Mouse (Mus musculus) CH12.LX (cell line): ENCODE results near the gene Fam102b. TPM values are rescaled to one million over a fixed set of nuclear protein-coding genes. Genes with fewer than 3 reads are reported as not detected.

Source experiments
- DNase-seq: peaks from one replicate; pipeline ENCODE4 v3.0.0-alpha.2; 2013; ENCODE audit errors: extremely low read depth
- H3K27ac ChIP-seq: 2 replicates; pipeline ENCODE4 v1.5.1; 2012; ENCODE audit warnings: low read depth, mild to moderate bottlenecking, control low read depth, moderate library complexity; ENCODE audit not compliant: insufficient read depth
- H3K27me3 ChIP-seq: replicated peaks from 2 replicates; pipeline ENCODE3; 2012; ENCODE audit warnings: inconsistent platforms
- H3K36me3 ChIP-seq, 2 experiments: replicated peaks in 1 of 2; 2 replicates each; pipeline versions ENCODE3 to v1.6.1; 2012; ENCODE audit warnings: inconsistent platforms in 1 of 2, low read length in 1 of 2, mild to moderate bottlenecking in 1 of 2, mixed read lengths in 1 of 2, moderate library complexity in 1 of 2; ENCODE audit not compliant: control insufficient read depth in 1 of 2, insufficient read depth in 1 of 2
- H3K4me1 ChIP-seq, 2 experiments: 2 replicates each; pipeline ENCODE4 v1.6.1; 2012; ENCODE audit warnings: inconsistent platforms in 1 of 2, moderate library complexity in 1 of 2; ENCODE audit not compliant: insufficient read depth in 2 of 2, control insufficient read depth in 1 of 2
- H3K4me2 ChIP-seq: 2 replicates; pipeline ENCODE4 v1.6.1; 2012; ENCODE audit warnings: low read depth, mild to moderate bottlenecking, control low read depth; ENCODE audit not compliant: poor library complexity, insufficient read depth, severe bottlenecking
- H3K4me3 ChIP-seq, 3 experiments: fragments of 150-350 bp in 1 of 3; sonication (generic) in 1 of 3; replicated peaks in 1 of 3; 2 replicates each; pipeline versions ENCODE3 to v1.5.1; 2011 to 2012; ENCODE audit warnings: low read depth in 2 of 3, low read length in 2 of 3, mild to moderate bottlenecking in 2 of 3, moderate library complexity in 2 of 3, control low read depth in 1 of 3, improper control_type of control experiment in 1 of 3, inconsistent platforms in 1 of 3, mixed read lengths in 1 of 3; ENCODE audit not compliant: poor library complexity in 1 of 3
- H3K79me2 ChIP-seq: replicated peaks from 2 replicates; pipeline ENCODE4 v1.6.1; 2012; ENCODE audit warnings: mild to moderate bottlenecking, moderate library complexity; ENCODE audit not compliant: control insufficient read depth, poor library complexity, insufficient read depth, severe bottlenecking; ENCODE audit errors: extremely low read depth
- H3K9ac ChIP-seq: 2 replicates; pipeline ENCODE4 v1.6.1; 2012; ENCODE audit warnings: low read depth, mild to moderate bottlenecking, control low read depth, moderate library complexity; ENCODE audit not compliant: insufficient read depth
- H3K9me3 ChIP-seq: replicated peaks from 2 replicates; pipeline ENCODE3; 2012; ENCODE audit warnings: low read length, inconsistent platforms, mixed read lengths
- CHD2 ChIP-seq: IDR thresholded peaks from 2 replicates; pipeline ENCODE4 v1.6.1; 2011; ENCODE audit warnings: low read length, improper control_type of control experiment
- CTCF ChIP-seq, 2 experiments: IDR thresholded peaks in 1 of 2; conservative IDR thresholded peaks in 1 of 2; 2 replicates each; pipeline ENCODE4 v1.5.1; 2011 to 2012; ENCODE audit warnings: low read depth in 2 of 2, low read length in 2 of 2, improper control_type of control experiment in 1 of 2, inconsistent platforms in 1 of 2, mild to moderate bottlenecking in 1 of 2, moderate library complexity in 1 of 2
- ETS1 ChIP-seq: conservative IDR thresholded peaks from 2 replicates; pipeline ENCODE4 v1.6.1; 2012; ENCODE audit warnings: low read depth, mild to moderate bottlenecking, inconsistent platforms, low read length, improper control_type of control experiment, moderate library complexity
- HCFC1 ChIP-seq: IDR thresholded peaks from 2 replicates; pipeline ENCODE4 v1.6.1; 2012; ENCODE audit warnings: low read depth, mild to moderate bottlenecking, inconsistent platforms, low read length, improper control_type of control experiment
- MAFK ChIP-seq: IDR thresholded peaks from 2 replicates; pipeline ENCODE4 v1.6.1; 2011; ENCODE audit warnings: low read length, improper control_type of control experiment; ENCODE audit not compliant: insufficient replicate concordance
- NELFE ChIP-seq: IDR thresholded peaks from 2 replicates; pipeline ENCODE4 v1.6.1; 2011; ENCODE audit warnings: low read depth, low read length, improper control_type of control experiment
- POLR2A ChIP-seq: IDR thresholded peaks from 2 replicates; pipeline ENCODE4 v1.6.1; 2011; ENCODE audit warnings: low read depth, mild to moderate bottlenecking, improper control_type of control experiment, low read length
- RAD21 ChIP-seq: IDR thresholded peaks from 2 replicates; pipeline ENCODE4 v1.6.1; 2011; ENCODE audit warnings: low read depth, mild to moderate bottlenecking, low read length, improper control_type of control experiment, moderate library complexity
- SMC3 ChIP-seq: IDR thresholded peaks from 2 replicates; pipeline ENCODE4 v1.6.1; 2011; ENCODE audit warnings: low read depth, low read length, improper control_type of control experiment
- dilution Hi-C: fragments of 300-500 bp; cut with MboI; formaldehyde crosslinking; loops from 2 replicates; pipeline ENCODE4 v1.14.3; 2020; ENCODE audit warnings: low sequenced_read_pairs; ENCODE audit not compliant: extremely low pct_unique_long_range_greater_than_20kb, extremely low pct_ligation_motif_present
- in situ Hi-C: fragments of 300-500 bp; cut with MboI; formaldehyde crosslinking; loops from 3 replicates; pipeline ENCODE4 v1.14.3; 2019; ENCODE audit warnings: low sequenced_read_pairs, low pct_ligation_motif_present, low pct_unique_long_range_greater_than_20kb, mixed read lengths
- polyA plus RNA-seq: library from polyadenylated mRNA; unstranded; fragments of >175 nt; gene quantifications from 2 replicates; pipeline ENCODE4 v1.2.1, GENCODE M21; 2012; ENCODE audit warnings: low read depth; ENCODE audit not compliant: insufficient read length
- total RNA-seq, 2 experiments: library from RNA; depleted of rRNA; stranded (reverse); fragments of 300-350 nt in 1 of 2; fragments of >200 nt in 1 of 2; gene quantifications; 2 replicates each; pipeline ENCODE4 v1.2.3; 2012 to 2014

Gene Fam102b
- total and polyA plus RNA-seq, 3 experiments = 2.8 to 6.2 (median 4.3) TPM

DNA sequence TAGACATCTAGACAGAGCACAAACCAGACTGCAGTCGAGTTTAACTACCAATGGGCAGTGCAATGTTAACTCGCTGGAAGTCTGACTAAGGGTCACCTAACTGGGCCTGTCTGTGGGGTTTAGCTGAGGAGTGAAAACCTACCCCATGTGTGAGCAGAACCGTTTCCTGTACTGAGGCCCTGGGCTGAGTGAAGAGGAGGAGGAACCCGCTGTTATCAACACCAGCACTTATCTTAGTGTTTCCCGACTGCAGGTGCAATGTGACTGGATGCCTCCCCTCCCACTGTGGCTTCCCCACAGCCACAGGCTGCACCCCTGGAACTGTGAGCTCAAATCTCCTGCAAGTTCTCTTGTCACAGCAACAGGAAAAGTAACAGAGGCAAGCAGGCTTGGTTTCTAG lies 43.4 kb downstream of the Fam102b start:
- TF ChIP-seq ETS1 (no peak), CHD2 (no peak), POLR2A (no peak)
- Histone ChIP-seq H3K79me2 (no peaks in the 10 kb centered on the region), H3K4me1 (no peaks in the 10 kb centered on the region), H3K27me3 (no peaks in the 10 kb centered on the region), H3K4me3 (no peak overlapping the region), H3K36me3 (peaks cover 0 to 23% of the 10 kb centered on the region in 2 experiments), H3K9me3 (no peaks in the 10 kb centered on the region), H3K27ac (no peak overlapping the region), H3K4me2 (no peak overlapping the region), H3K9ac (no peak overlapping the region)
- dilution Hi-C loops = no loop called here
- no peak for DNase-seq
- in situ Hi-C loops = no loop called here

DNA sequence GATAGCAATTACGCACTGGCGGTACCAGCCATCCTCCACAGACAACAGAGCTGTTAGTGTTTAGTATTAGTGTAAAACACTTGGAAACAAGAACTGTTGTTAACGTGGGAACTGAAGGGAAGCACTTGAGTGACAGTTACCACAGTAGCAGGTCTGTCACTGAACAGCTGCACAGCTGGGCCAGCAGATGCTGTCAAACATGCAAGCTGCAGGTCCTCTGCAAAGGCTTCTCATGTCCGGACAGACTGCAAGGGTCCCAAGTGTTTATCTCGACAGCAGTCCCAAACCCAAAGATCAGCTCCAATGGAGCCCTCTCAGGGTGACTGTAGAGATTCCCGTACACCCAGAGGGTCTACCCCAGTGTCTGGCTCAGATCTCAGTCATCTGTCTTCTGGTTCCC lies 45.5 kb downstream of the Fam102b start:
- Histone ChIP-seq H3K9ac (no peak overlapping the region), H3K4me3 (no peak overlapping the region), H3K79me2 (no peaks in the 10 kb centered on the region), H3K4me1 (no peaks in the 10 kb centered on the region), H3K9me3 (no peaks in the 10 kb centered on the region), H3K27me3 (no peaks in the 10 kb centered on the region), H3K4me2 (no peak overlapping the region), H3K36me3 (peaks cover 0 to 30% of the 10 kb centered on the region in 2 experiments), H3K27ac (no peak overlapping the region)
- no peak for TF ChIP-seq NELFE
- in situ Hi-C loops = no loop called here
- no peak for DNase-seq
- dilution Hi-C loops = no loop called here

GRCm38 (mm10) chr3:108977340-108978030 lies 49.9 kb downstream of the Fam102b start:
- Histone ChIP-seq H3K79me2 (no peaks in the 10 kb centered on the region), H3K9ac (no peak overlapping the region), H3K36me3 (peaks cover 0 to 38% of the 10 kb centered on the region in 2 experiments), H3K4me3 (no peak overlapping the region), H3K27me3 (no peaks in the 10 kb centered on the region), H3K9me3 (no peaks in the 10 kb centered on the region), H3K4me2 (no peak overlapping the region), H3K4me1 (peaks cover 4 to 11% of the 10 kb centered on the region in 2 experiments; a peak in 3 of 4 replicates), H3K27ac (no peak overlapping the region)
- no peak for TF ChIP-seq CHD2
- TF ChIP-seq HCFC1 = no peak
- TF ChIP-seq MAFK = peak; percentile 52; the same call in 1 of the 2 replicates
- TF ChIP-seq SMC3 = peak; percentile 33
- peak; percentile 40 to 52; a peak in 2 of 4 replicates for TF ChIP-seq CTCF (conservative IDR thresholded peaks at IDR 0.05 in 1 of 2, IDR thresholded peaks at IDR 0.05 in 1 of 2; ENCODE audit: low read depth in 2 of 2, low read length in 2 of 2)
- TF ChIP-seq RAD21 = peak; percentile 27
- DNase-seq = peak; percentile 51
- dilution Hi-C loops (no loop called here), in situ Hi-C loops (no loop called here)
